Comparison of ENCODE assay signal across 7 mouse cellular contexts in genomic region chr2:34870520-34871474, GRCm38 (mm10). TPM values are rescaled to one million over a fixed set of nuclear protein-coding genes. Genes with fewer than 3 reads are reported as not detected.
DNase-seq lines count a peak whose midpoint lies in the region; ATAC-seq and TF ChIP-seq lines count a peak whose summit lies in the region.

No protein-coding gene starts in this region.

- H3K27ac ChIP-seq in embryonic facial prominence, embryonic 10.5 days (replicated peaks) = peak overlapping the region; percentile 95
- H3K27ac ChIP-seq in intestine, postnatal 0 days (ENCODE audit: low read depth, low read length) = peak overlapping the region; percentile 83
- H3K27ac ChIP-seq in midbrain, embryonic 12.5 days (replicated peaks) = peak overlapping the region; percentile 93
- peak overlapping the region; percentile 91 for H3K27ac ChIP-seq in small intestine, adult 2 months (ENCODE audit: insufficient read depth, low read depth, low read length)

- peak overlapping the region; percentile 78 for H3K9ac ChIP-seq in intestine, postnatal 0 days (ENCODE audit: low read depth, low read length)
- peak overlapping the region; percentile 89 for H3K9ac ChIP-seq in midbrain, embryonic 12.5 days (replicated peaks)

- H3K4me3 ChIP-seq in embryonic facial prominence, embryonic 10.5 days = peak overlapping the region; percentile 94
- H3K4me3 ChIP-seq in intestine, postnatal 0 days (ENCODE audit: low read depth, low read length) = peak overlapping the region; percentile 86
- peak overlapping the region; percentile 81 for H3K4me3 ChIP-seq in midbrain, embryonic 12.5 days
- H3K4me3 ChIP-seq in small intestine, adult 2 months (ENCODE audit: low read depth, low read length) = peak overlapping the region; percentile 95

- intact Hi-C loops in left cerebral cortex, postnatal 4 days (cut with DNase I) = loop anchor here (10.0 kb wide), 1 partner anchor 234 kb away; the partner anchor contains the start of genes AI182371 and Cntrl

- ATAC-seq in intestine, postnatal 0 days = peak; percentile 97
- ATAC-seq in midbrain, embryonic 12.5 days (ENCODE audit: low FRiP score, low read depth) = peak; percentile 98

- peaks cover 33% of the 10 kb centered on the region for H3K4me1 ChIP-seq in embryonic facial prominence, embryonic 10.5 days
- 0 out of 2 replicates have a peak, but pooled peaks cover 8% of the 10 kb centered on the region for H3K4me1 ChIP-seq in intestine, postnatal 0 days (replicated peaks; ENCODE audit: control insufficient read depth, insufficient read depth, low read length)
- peaks cover 31% of the 10 kb centered on the region for H3K4me1 ChIP-seq in midbrain, embryonic 12.5 days
- H3K4me1 ChIP-seq in small intestine, adult 2 months (ENCODE audit: control insufficient read depth, insufficient read depth, insufficient read length, low read length) = peaks cover 5% of the 10 kb centered on the region; the same call in 1 of the 2 replicates

- H3K36me3 ChIP-seq in embryonic facial prominence, embryonic 10.5 days (replicated peaks) = peaks cover 20% of the 10 kb centered on the region
- peaks cover 7% of the 10 kb centered on the region for H3K36me3 ChIP-seq in intestine, postnatal 0 days (ENCODE audit: control insufficient read depth, insufficient read depth)
- H3K36me3 ChIP-seq in midbrain, embryonic 12.5 days = peaks cover 2% of the 10 kb centered on the region
- H3K36me3 ChIP-seq in small intestine, adult 2 months (ENCODE audit: control insufficient read depth, insufficient read depth, low read length) = peaks cover under 1% of the 10 kb centered on the region; the same call in 1 of the 2 replicates

- under 1% methylated on average over 67 of the region's 67 CpGs for WGBS in embryonic facial prominence, embryonic 10.5 days
- under 1% methylated on average over 67 of the region's 67 CpGs for WGBS in intestine, postnatal 0 days
- under 1% methylated on average over 67 of the region's 67 CpGs for WGBS in midbrain, embryonic 12.5 days
- WGBS in small intestine, adult 2 months = under 1% methylated on average over 67 of the region's 67 CpGs

- DNase-seq in adrenal gland, postnatal 10 days = peak; percentile 94
- DNase-seq in embryonic facial prominence, embryonic 10.5 days (ENCODE audit: low spot score) = peak; percentile 97
- DNase-seq in gonadal fat pad, adult 2 months (ENCODE audit: low read depth) = peak; percentile 94
- DNase-seq in left cerebral cortex, postnatal 4 days = peak; percentile 93

- peak overlapping the region; percentile 71 for H3K4me2 ChIP-seq in intestine, postnatal 0 days (replicated peaks; ENCODE audit: low read depth)
- H3K4me2 ChIP-seq in midbrain, embryonic 12.5 days (replicated peaks) = peak overlapping the region; percentile 68

- H3K27me3 ChIP-seq in embryonic facial prominence, embryonic 10.5 days (replicated peaks; ENCODE audit: low read depth, poor library complexity, severe bottlenecking) = peaks cover 31% of the 10 kb centered on the region
- no peaks in the 10 kb centered on the region for H3K27me3 ChIP-seq in intestine, postnatal 0 days (replicated peaks; ENCODE audit: control insufficient read depth, insufficient read depth, low read length)
- H3K27me3 ChIP-seq in midbrain, embryonic 12.5 days = peaks cover 28% of the 10 kb centered on the region
- no peaks in the 10 kb centered on the region for H3K27me3 ChIP-seq in small intestine, adult 2 months (ENCODE audit: control insufficient read depth, insufficient read depth, low read length)

- TF ChIP-seq POLR2A in small intestine, adult 2 months (IDR thresholded peaks at IDR 0.05; ENCODE audit: low read depth, low read length) = peak; percentile 95

- H3K9me3 ChIP-seq in embryonic facial prominence, embryonic 10.5 days = no peaks in the 10 kb centered on the region
- no peaks in the 10 kb centered on the region for H3K9me3 ChIP-seq in intestine, postnatal 0 days (ENCODE audit: control insufficient read depth)
- no peaks in the 10 kb centered on the region for H3K9me3 ChIP-seq in midbrain, embryonic 12.5 days

- no peak for TF ChIP-seq CTCF in intestine, postnatal 0 days (IDR thresholded peaks at IDR 0.05; ENCODE audit: low read depth)
- TF ChIP-seq CTCF in small intestine, adult 2 months (IDR thresholded peaks at IDR 0.05; ENCODE audit: extremely low read depth, insufficient read length, insufficient replicate concordance, low read depth, low read length) = no peak

RNA-seq across cellular contexts. Expression of gene Cutal, which starts 3.4 kb away (rescaled TPM):
- total RNA-seq in adrenal gland, postnatal 10 days (2021) = 10 to 100 TPM in 1 of 2 experiments, 1 to 10 TPM in 1; 4.1 to 11.1 TPM
- 0.09 TPM in 1 of 2 replicates, not detected in the other for polyA plus RNA-seq in embryonic facial prominence, embryonic 10.5 days (2016; fragmentation: Nextera tagmentation; extraction: Ambion mirVana)
- polyA plus RNA-seq in gonadal fat pad, adult 2 months (2012; rRNA removed) = 20.0 and 39.2 TPM in 2 replicates
- polyA plus RNA-seq in intestine, postnatal 0 days (2015; fragmentation: Nextera tagmentation; extraction: Ambion mirVana) = 16.4 and 17.6 TPM in 2 replicates
- total RNA-seq in left cerebral cortex, postnatal 4 days (2021) = under 1 TPM; 0.20 to 0.52 TPM
- polyA plus RNA-seq in midbrain, embryonic 12.5 days (2016; fragmentation: Nextera tagmentation; extraction: Ambion mirVana) = 0.28 TPM in 1 of 2 replicates, not detected in the other
- 3.7 and 16.0 TPM in 2 replicates for polyA plus RNA-seq in small intestine, adult 2 months (2012; rRNA removed)

RNA-seq across cellular contexts. Expression of gene Psmd5, which starts 4.0 kb away (rescaled TPM):
- total RNA-seq in adrenal gland, postnatal 10 days (2021) = 10 to 100 TPM; 29.7 to 38.5 TPM
- polyA plus RNA-seq in embryonic facial prominence, embryonic 10.5 days (2016; fragmentation: Nextera tagmentation; extraction: Ambion mirVana) = 127 and 133 TPM in 2 replicates
- polyA plus RNA-seq in gonadal fat pad, adult 2 months (2012; rRNA removed) = 14.5 and 20.7 TPM in 2 replicates
- polyA plus RNA-seq in intestine, postnatal 0 days (2015; fragmentation: Nextera tagmentation; extraction: Ambion mirVana) = 47.5 and 52.2 TPM in 2 replicates
- total RNA-seq in left cerebral cortex, postnatal 4 days (2021) = 10 to 100 TPM; 38.2 to 45.8 TPM
- 106 and 107 TPM in 2 replicates for polyA plus RNA-seq in midbrain, embryonic 12.5 days (2016; fragmentation: Nextera tagmentation; extraction: Ambion mirVana)
- polyA plus RNA-seq in small intestine, adult 2 months (2012; rRNA removed) = 3.0 and 4.2 TPM in 2 replicates

RNA-seq across cellular contexts. Expression of gene Gm34653, which starts 38.0 kb away (rescaled TPM):
- not detected for total RNA-seq in adrenal gland, postnatal 10 days (2021)
- polyA plus RNA-seq in embryonic facial prominence, embryonic 10.5 days (2016; fragmentation: Nextera tagmentation; extraction: Ambion mirVana) = 0.09 TPM in 1 of 2 replicates, not detected in the other
- 0.05 TPM in 1 of 2 replicates, not detected in the other for polyA plus RNA-seq in gonadal fat pad, adult 2 months (2012; rRNA removed)
- not detected in 2 replicates for polyA plus RNA-seq in intestine, postnatal 0 days (2015; fragmentation: Nextera tagmentation; extraction: Ambion mirVana)
- not detected for total RNA-seq in left cerebral cortex, postnatal 4 days (2021)
- 0.10 TPM in 1 of 2 replicates, not detected in the other for polyA plus RNA-seq in midbrain, embryonic 12.5 days (2016; fragmentation: Nextera tagmentation; extraction: Ambion mirVana)
- not detected in 2 replicates for polyA plus RNA-seq in small intestine, adult 2 months (2012; rRNA removed)

RNA-seq across cellular contexts. Expression of gene Phf19, which starts 43.0 kb away (rescaled TPM):
- 1 to 10 TPM; 5.8 to 7.6 TPM for total RNA-seq in adrenal gland, postnatal 10 days (2021)
- 1.1 and 1.8 TPM in 2 replicates for polyA plus RNA-seq in embryonic facial prominence, embryonic 10.5 days (2016; fragmentation: Nextera tagmentation; extraction: Ambion mirVana)
- polyA plus RNA-seq in gonadal fat pad, adult 2 months (2012; rRNA removed) = 10.5 and 15.8 TPM in 2 replicates
- polyA plus RNA-seq in intestine, postnatal 0 days (2015; fragmentation: Nextera tagmentation; extraction: Ambion mirVana) = 2.7 and 2.9 TPM in 2 replicates
- total RNA-seq in left cerebral cortex, postnatal 4 days (2021) = 1 to 10 TPM; 2.3 to 4.5 TPM
- polyA plus RNA-seq in midbrain, embryonic 12.5 days (2016; fragmentation: Nextera tagmentation; extraction: Ambion mirVana) = 2.7 and 4.1 TPM in 2 replicates
- polyA plus RNA-seq in small intestine, adult 2 months (2012; rRNA removed) = 0.51 and 1.4 TPM in 2 replicates

RNA-seq across cellular contexts. Expression of gene Fbxw2, which starts 44.7 kb away (rescaled TPM):
- total RNA-seq in adrenal gland, postnatal 10 days (2021) = 10 to 100 TPM; 70.6 to 71.2 TPM
- polyA plus RNA-seq in embryonic facial prominence, embryonic 10.5 days (2016; fragmentation: Nextera tagmentation; extraction: Ambion mirVana) = 77.3 and 79.0 TPM in 2 replicates
- 52.7 and 55.3 TPM in 2 replicates for polyA plus RNA-seq in gonadal fat pad, adult 2 months (2012; rRNA removed)
- 36.8 and 39.7 TPM in 2 replicates for polyA plus RNA-seq in intestine, postnatal 0 days (2015; fragmentation: Nextera tagmentation; extraction: Ambion mirVana)
- 100 to 1,000 TPM; 103 to 104 TPM for total RNA-seq in left cerebral cortex, postnatal 4 days (2021)
- 81.6 and 85.0 TPM in 2 replicates for polyA plus RNA-seq in midbrain, embryonic 12.5 days (2016; fragmentation: Nextera tagmentation; extraction: Ambion mirVana)
- polyA plus RNA-seq in small intestine, adult 2 months (2012; rRNA removed) = 10.1 and 17.0 TPM in 2 replicates

Comparison
In these comparisons a context has a peak if more than half of its experiments do, and no peak if none do; other contexts are left out.
1. Peak in every context shown above with its lines: DNase-seq, ATAC-seq, H3K4me3 ChIP-seq and H3K27ac ChIP-seq.